Mouse (Mus musculus): ENCODE measurements around the gene Nubpl. TPM values are rescaled to one million over a fixed set of nuclear protein-coding genes. Genes with fewer than 3 reads are reported as not detected.
"Not testable (repeated sequence)": the region's sequence is repeated elsewhere in the genome, so short reads cannot be mapped to it uniquely, and the experiment has no call there.

The Nubpl gene
- total RNA-seq (2021), result 10 to 100 TPM in 1 of 2 experiments, 1 to 10 TPM in 1; 9.1 to 10.7 TPM

GRCm38 (mm10) chr12:52097650-52098070 lies at the start of gene Nubpl:
Nubpl (plus strand) TSS chr12:52097737.
- intact Hi-C loops (cut with DNase I), result no loop called here
- DNase-seq (ENCODE audit: low spot score), result peak; percentile 88

GRCm38 (mm10) chr12:52049324-52049723 lies 48.2 kb upstream of the Nubpl start:
- no peak for DNase-seq (ENCODE audit: low spot score)
- intact Hi-C loops (cut with DNase I), result no loop called here

- DNase-seq (ENCODE audit: low spot score); intact Hi-C loops (cut with DNase I): not testable (repeated sequence)
Measured at GRCm38 (mm10) chr12:52079296-52079695, 18.2 kb upstream of the Nubpl start.

- DNase-seq (ENCODE audit: low spot score), result no peak
- intact Hi-C loops (cut with DNase I), result no loop called here
Measured at GRCm38 (mm10) chr12:52097049-52097649, 388 bp upstream of the Nubpl start.

GRCm38 (mm10) chr12:52120276-52120675 lies 22.7 kb downstream of the Nubpl start:
- no peak for DNase-seq (ENCODE audit: low spot score)
- intact Hi-C loops (cut with DNase I), result no loop called here

- DNase-seq (ENCODE audit: low spot score), result no peak
- intact Hi-C loops (cut with DNase I), result no loop called here
Measured at GRCm38 (mm10) chr12:52126407-52126806, 28.9 kb downstream of the Nubpl start.

- intact Hi-C loops (cut with DNase I), result no loop called here
- no peak for DNase-seq (ENCODE audit: low spot score)
Measured at GRCm38 (mm10) chr12:52129072-52129471, 31.5 kb downstream of the Nubpl start.

GRCm38 (mm10) chr12:52132256-52132655 lies 34.7 kb downstream of the Nubpl start:
- DNase-seq (ENCODE audit: low spot score), result no peak
- intact Hi-C loops (cut with DNase I), result no loop called here

- DNase-seq (ENCODE audit: low spot score), result no peak
- intact Hi-C loops (cut with DNase I), result no loop called here
Measured at GRCm38 (mm10) chr12:52138296-52138695, 40.8 kb downstream of the Nubpl start.

GRCm38 (mm10) chr12:52146639-52147038 lies 49.1 kb downstream of the Nubpl start:
- intact Hi-C loops (cut with DNase I), result no loop called here
- DNase-seq (ENCODE audit: low spot score), result no peak

- DNase-seq (ENCODE audit: low spot score), result no peak
- intact Hi-C loops (cut with DNase I), result no loop called here
Measured at GRCm38 (mm10) chr12:52149448-52149847, 51.9 kb downstream of the Nubpl start.

GRCm38 (mm10) chr12:52152071-52152470 lies 54.5 kb downstream of the Nubpl start:
- DNase-seq (ENCODE audit: low spot score), result no peak
- intact Hi-C loops (cut with DNase I), result no loop called here

GRCm38 (mm10) chr12:52154906-52155305 lies 57.4 kb downstream of the Nubpl start:
- no peak for DNase-seq (ENCODE audit: low spot score)
- intact Hi-C loops (cut with DNase I), result no loop called here

- intact Hi-C loops (cut with DNase I), result no loop called here
- no peak for DNase-seq (ENCODE audit: low spot score)
Measured at GRCm38 (mm10) chr12:52164414-52164813, 66.9 kb downstream of the Nubpl start.

- DNase-seq (ENCODE audit: low spot score), result no peak
- intact Hi-C loops (cut with DNase I), result no loop called here
Measured at GRCm38 (mm10) chr12:52186205-52186793, 88.8 kb downstream of the Nubpl start.

GRCm38 (mm10) chr12:52186963-52187590 lies 89.5 kb downstream of the Nubpl start:
- DNase-seq (ENCODE audit: low spot score), result no peak
- intact Hi-C loops (cut with DNase I), result no loop called here

- intact Hi-C loops (cut with DNase I), result no loop called here
- no peak for DNase-seq (ENCODE audit: low spot score)
Measured at GRCm38 (mm10) chr12:52198471-52198870, 100.9 kb downstream of the Nubpl start.

GRCm38 (mm10) chr12:52209121-52209610 lies 111.6 kb downstream of the Nubpl start:
- intact Hi-C loops (cut with DNase I), result no loop called here

GRCm38 (mm10) chr12:52211144-52211543 lies 113.6 kb downstream of the Nubpl start:
- intact Hi-C loops (cut with DNase I), result no loop called here
- DNase-seq (ENCODE audit: low spot score), result no peak

More at GRCm38 (mm10) chr12:52209121-52209610, 111.6 kb downstream of the Nubpl start:
- DNase-seq (ENCODE audit: low spot score), result no peak

- no peak for DNase-seq (ENCODE audit: low spot score)
- intact Hi-C loops (cut with DNase I), result no loop called here
Measured at GRCm38 (mm10) chr12:52214837-52215236, 117.3 kb downstream of the Nubpl start.

- no peak for DNase-seq (ENCODE audit: low spot score)
- intact Hi-C loops (cut with DNase I), result no loop called here
Measured at GRCm38 (mm10) chr12:52224954-52225353, 127.4 kb downstream of the Nubpl start.
